Mouse (Mus musculus) gastrocnemius, postnatal 25 days (tissue): ENCODE measurements around the gene Gpr55. TPM values are rescaled to one million over a fixed set of nuclear protein-coding genes. Genes with fewer than 3 reads are reported as not detected.

Experiments
- DNase-seq: peaks from one replicate; pipeline ENCODE4 v3.0.0; 2022
- total RNA-seq, 2 experiments: library from RNA; stranded (reverse); gene quantifications; 1 replicate in 1 of 2; 2 replicates in 1 of 2; pipeline ENCODE4 v1.2.3; 2021

The Gpr55 gene
- total RNA-seq, 2 experiments from 2014 or later: not detected

- no peak for DNase-seq
Measured at GRCm38 (mm10) chr1:85957942-85958619, 2.7 kb downstream of the Gpr55 start.

- no peak for DNase-seq
Measured at GRCm38 (mm10) chr1:85957290-85957689, 3.5 kb downstream of the Gpr55 start.

- DNase-seq: no peak
Measured at GRCm38 (mm10) chr1:85955150-85955549, 5.7 kb downstream of the Gpr55 start.

- no peak for DNase-seq
Measured at GRCm38 (mm10) chr1:85949085-85949684, 11.6 kb downstream of the Gpr55 start.

GRCm38 (mm10) chr1:85942318-85942717 is 18.5 kb downstream of the Gpr55 start:
- DNase-seq: no peak

GRCm38 (mm10) chr1:85937323-85937722 is 23.5 kb downstream of the Gpr55 start:
- DNase-seq: no peak

GRCm38 (mm10) chr1:85936265-85936664 is 24.5 kb downstream of the Gpr55 start:
- DNase-seq: peak; percentile 4

GRCm38 (mm10) chr1:85935148-85935852 is 25.5 kb downstream of the Gpr55 start:
- DNase-seq: no peak

GRCm38 (mm10) chr1:85934560-85934959 is 26.2 kb downstream of the Gpr55 start:
- DNase-seq: no peak

- no peak for DNase-seq
Measured at GRCm38 (mm10) chr1:85933631-85934465, 27.0 kb downstream of the Gpr55 start.

GRCm38 (mm10) chr1:85933226-85933625 is 27.6 kb downstream of the Gpr55 start:
- no peak for DNase-seq

- DNase-seq: no peak
Measured at GRCm38 (mm10) chr1:85931170-85931569, 29.6 kb downstream of the Gpr55 start.

- DNase-seq: no peak
Measured at GRCm38 (mm10) chr1:85929406-85929805, 31.4 kb downstream of the Gpr55 start.

GRCm38 (mm10) chr1:85928688-85929065 is 32.1 kb downstream of the Gpr55 start:
- no peak for DNase-seq

GRCm38 (mm10) chr1:85928057-85928687 is 32.6 kb downstream of the Gpr55 start, which contains the start of gene 4933407L21Rik:
TSS of gene 4933407L21Rik (plus strand) at chr1:85928483.
- DNase-seq: no peak

GRCm38 (mm10) chr1:85925183-85925582 is 35.6 kb downstream of the Gpr55 start:
- DNase-seq: no peak

GRCm38 (mm10) chr1:85922865-85923211 is 38.0 kb downstream of the Gpr55 start:
- DNase-seq: no peak

GRCm38 (mm10) chr1:85922127-85922864 is 38.5 kb downstream of the Gpr55 start:
- DNase-seq: no peak

GRCm38 (mm10) chr1:85921725-85922124 is 39.1 kb downstream of the Gpr55 start:
- DNase-seq: no peak

GRCm38 (mm10) chr1:85919621-85920020 is 41.2 kb downstream of the Gpr55 start:
- DNase-seq: no peak

GRCm38 (mm10) chr1:85916830-85917450 is 43.9 kb downstream of the Gpr55 start:
- DNase-seq: no peak
